Mouse (Mus musculus) heart, postnatal 0 days (tissue): ENCODE measurements around the gene Pik3cb.

ENCODE experiments used
- CTCF ChIP-seq: IDR thresholded peaks from 2 replicates; pipeline ENCODE4 v1.5.1; 2016; ENCODE audit warnings: antibody characterized with exemption, control low read depth, low read depth
- EP300 ChIP-seq: IDR thresholded peaks from 2 replicates; pipeline ENCODE4 v1.6.1; 2016; ENCODE audit warnings: antibody characterized with exemption, low read depth

DNA sequence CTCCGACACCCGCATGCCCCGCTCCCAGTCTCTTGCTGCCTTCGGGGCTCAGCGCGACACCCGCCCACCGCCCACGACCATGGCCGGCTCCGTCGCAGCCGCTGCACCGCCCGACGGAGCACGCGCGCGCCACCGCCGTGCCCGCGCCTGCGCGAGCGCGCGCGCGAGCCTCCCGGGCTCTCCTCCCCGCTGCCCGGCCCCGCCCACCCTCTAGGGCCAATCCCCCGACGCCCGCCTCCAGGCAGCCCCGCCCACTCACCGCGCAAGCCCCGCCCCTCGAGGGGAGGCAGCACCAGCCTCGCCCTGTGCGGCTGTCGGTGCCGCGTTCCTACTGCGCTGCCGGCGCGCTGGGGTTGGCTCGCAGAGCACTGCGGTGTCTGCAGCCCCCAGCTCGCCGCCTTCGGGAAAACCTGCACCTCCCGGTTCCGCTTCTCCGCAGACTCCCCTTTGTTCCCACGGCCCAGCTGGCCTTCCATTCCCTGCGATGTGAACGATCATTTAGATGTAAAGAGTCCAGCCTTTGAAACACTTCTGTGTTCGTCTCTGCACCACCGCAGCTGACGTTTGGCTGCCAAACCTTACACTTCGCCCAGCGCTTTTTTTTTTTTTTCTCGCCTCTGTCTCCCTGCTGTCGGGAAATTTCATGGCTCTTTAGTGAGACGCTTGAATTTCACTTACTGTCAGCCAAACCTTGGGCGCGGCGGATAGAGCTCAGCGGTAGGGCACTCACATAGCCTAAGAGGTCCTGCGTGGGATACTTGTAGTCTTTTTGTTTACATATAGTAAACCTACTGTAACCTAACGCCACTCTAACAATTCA lies at the start of gene Pik3cb:
- TF ChIP-seq EP300, result no peak
- TF ChIP-seq CTCF, result no peak
